Mouse (Mus musculus) lung, embryonic 15.5 days (tissue): ENCODE measurements around the gene Smyd3. TPM values are rescaled to one million over a fixed set of nuclear protein-coding genes. Genes with fewer than 3 reads are reported as not detected.

Experiments
- ATAC-seq: fragments of 200-750 bp; cut with Nextera tagmentation; 2 replicates; pipeline ENCODE4 v1.8.0; 2017; ENCODE audit warnings: moderate number of reproducible peaks, borderline replicate concordance; ENCODE audit not compliant: low FRiP score, low TSS enrichment; ENCODE audit errors: extremely low read depth
- H3K27ac ChIP-seq: fragments of 300-500 bp; sonication (generic); 2 replicates; pipeline ENCODE4 v1.5.1; 2015; ENCODE audit warnings: moderate library complexity, mild to moderate bottlenecking, inconsistent platforms
- H3K27me3 ChIP-seq: fragments of 300-500 bp; sonication (generic); 2 replicates; pipeline ENCODE4 v1.6.1; 2015; ENCODE audit warnings: inconsistent platforms
- H3K36me3 ChIP-seq: fragments of 300-500 bp; sonication (generic); 2 replicates; pipeline ENCODE4 v1.6.1; 2015; ENCODE audit warnings: inconsistent platforms
- H3K4me1 ChIP-seq: fragments of 300-500 bp; sonication (generic); 2 replicates; pipeline ENCODE4 v1.6.1; 2015; ENCODE audit warnings: inconsistent platforms
- H3K4me2 ChIP-seq: fragments of 300-500 bp; sonication (generic); 2 replicates; pipeline ENCODE4 v1.6.1; 2015; ENCODE audit warnings: inconsistent platforms, mild to moderate bottlenecking, moderate library complexity
- H3K4me3 ChIP-seq: fragments of 300-500 bp; sonication (generic); 2 replicates; pipeline ENCODE4 v1.5.1; 2015; ENCODE audit warnings: mild to moderate bottlenecking, inconsistent platforms
- H3K9ac ChIP-seq: fragments of 300-500 bp; sonication (generic); 2 replicates; pipeline ENCODE4 v1.6.1; 2015; ENCODE audit warnings: inconsistent platforms
- H3K9me3 ChIP-seq: fragments of 300-500 bp; sonication (generic); 2 replicates; pipeline ENCODE4 v1.6.1; 2016; ENCODE audit warnings: inconsistent platforms
- WGBS: fragments of 180-500 bp; shearing (Covaris S2); methylation state at CpG from one replicate; pipeline ENCODE4 v1.1.7; 2015; 5-methylcytosine and 5-hydroxymethylcytosine counted together
- polyA plus RNA-seq: library from polyadenylated mRNA; unstranded; fragments of >200 nt; fragmentation: Nextera tagmentation; extraction: Ambion mirVana; gene quantifications from 2 replicates; pipeline ENCODE4 v1.2.1, GENCODE M21; 2015

Smyd3 gene
- polyA plus RNA-seq, 1 experiment from 2014 or later, result 18.3 TPM

DNA sequence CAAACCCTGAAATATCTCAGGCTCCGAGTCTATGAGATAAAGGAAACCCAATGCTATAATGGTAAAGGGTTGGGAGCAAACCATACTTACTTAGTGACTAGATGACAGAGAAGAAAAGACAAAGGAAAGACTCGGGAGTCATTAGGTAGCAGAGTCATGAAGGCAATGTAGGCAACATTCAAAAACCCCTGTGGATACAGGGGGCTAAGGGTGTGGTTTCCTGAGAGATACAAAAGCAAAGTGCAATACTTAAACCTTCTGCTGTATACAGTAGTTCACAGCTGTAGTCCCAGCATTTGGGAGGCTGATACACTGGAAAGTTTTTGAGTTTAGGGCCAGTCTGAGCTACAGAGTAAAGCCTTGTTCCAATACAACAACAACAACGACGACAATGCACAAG is 244.9 kb downstream of the Smyd3 start:
- ATAC-seq, result no peak
- no peak overlapping the region for H3K9ac ChIP-seq
- no peak overlapping the region for H3K4me2 ChIP-seq
- H3K27ac ChIP-seq, result no peak overlapping the region
- WGBS, result 86% methylated on average over 4 of the region's 4 CpGs
- H3K27me3 ChIP-seq, result no peaks in the 10 kb centered on the region
- no peaks in the 10 kb centered on the region for H3K9me3 ChIP-seq
- H3K36me3 ChIP-seq, result no peaks in the 10 kb centered on the region
- no peak overlapping the region for H3K4me3 ChIP-seq
- H3K4me1 ChIP-seq, result no peaks in the 10 kb centered on the region

DNA sequence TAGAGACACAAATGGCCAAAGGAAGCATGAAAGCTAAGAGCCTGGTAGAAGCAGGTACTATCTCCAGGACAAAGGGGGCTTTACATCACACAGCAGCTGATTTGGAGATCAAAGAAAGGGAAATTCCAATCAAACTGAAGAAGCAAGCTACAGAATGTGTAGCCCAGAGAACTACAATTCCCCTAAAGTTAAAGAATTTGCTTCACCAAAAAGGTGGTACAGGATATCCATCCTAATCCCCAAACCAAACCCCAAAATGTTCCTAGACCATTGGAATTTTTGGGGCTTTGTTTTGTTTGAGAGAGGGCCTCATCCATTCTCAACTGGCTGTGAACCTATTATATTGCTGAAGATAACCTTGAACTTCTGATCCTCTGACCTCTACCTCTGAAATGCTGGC is 245.5 kb downstream of the Smyd3 start:
- Histone ChIP-seq H3K4me2 (no peak overlapping the region), H3K4me3 (no peak overlapping the region), H3K9ac (no peak overlapping the region), H3K9me3 (no peaks in the 10 kb centered on the region), H3K27me3 (no peaks in the 10 kb centered on the region), H3K4me1 (no peaks in the 10 kb centered on the region), H3K27ac (no peak overlapping the region), H3K36me3 (no peaks in the 10 kb centered on the region)
- no peak for ATAC-seq

DNA sequence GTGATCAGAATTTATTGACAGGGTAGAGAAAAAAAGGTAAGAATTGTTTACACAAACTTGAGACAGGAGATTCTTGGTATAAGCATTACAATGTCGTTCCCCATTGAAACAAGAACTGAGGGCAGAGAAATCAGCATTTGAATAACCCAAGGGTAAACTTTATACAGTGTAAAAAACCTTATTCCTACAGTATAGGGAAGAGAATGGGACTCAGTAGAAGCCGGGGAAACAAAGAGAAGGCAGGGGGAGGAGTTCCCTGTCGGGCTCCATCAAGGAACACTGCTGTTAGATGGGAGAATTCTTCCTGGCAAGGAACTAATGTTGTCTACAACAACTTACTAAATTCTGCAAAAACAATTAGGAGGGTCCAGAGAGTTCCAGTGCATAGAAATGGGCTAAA is 250.9 kb downstream of the Smyd3 start:
- Histone ChIP-seq H3K4me1 (no peaks in the 10 kb centered on the region), H3K9ac (no peak overlapping the region), H3K9me3 (no peaks in the 10 kb centered on the region), H3K27ac (no peak overlapping the region), H3K27me3 (no peaks in the 10 kb centered on the region), H3K4me3 (no peak overlapping the region), H3K4me2 (no peak overlapping the region), H3K36me3 (no peaks in the 10 kb centered on the region)
- whole genome bisulfite sequencing, result 64% methylated on average over 3 of the region's 3 CpGs
- no peak for ATAC-seq

DNA sequence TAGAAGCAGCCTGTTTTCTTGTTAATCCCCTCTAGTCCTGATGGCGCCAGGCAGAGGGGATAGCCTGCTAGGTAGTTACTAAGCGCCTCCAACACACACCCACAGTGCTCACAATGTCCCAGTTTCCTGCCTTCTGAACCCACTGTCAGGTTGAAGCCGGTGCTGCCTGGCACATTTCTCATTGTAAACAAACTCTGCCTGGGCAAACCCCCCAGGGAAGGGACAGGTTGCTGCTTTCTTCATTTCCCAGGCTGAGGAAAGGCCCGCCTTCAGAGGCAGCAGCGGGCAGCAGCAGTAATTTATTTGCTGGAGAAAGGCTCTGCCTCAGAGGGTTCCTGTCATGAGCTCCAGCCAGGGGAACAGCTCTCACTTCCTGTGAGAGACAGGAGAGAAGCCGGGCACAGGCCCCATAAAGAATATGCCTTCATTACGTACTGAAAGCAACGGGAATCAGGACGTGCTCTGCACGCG is 256.3 kb downstream of the Smyd3 start:
- 48% methylated on average over 11 of the region's 11 CpGs for WGBS
- ATAC-seq, result no peak

DNA sequence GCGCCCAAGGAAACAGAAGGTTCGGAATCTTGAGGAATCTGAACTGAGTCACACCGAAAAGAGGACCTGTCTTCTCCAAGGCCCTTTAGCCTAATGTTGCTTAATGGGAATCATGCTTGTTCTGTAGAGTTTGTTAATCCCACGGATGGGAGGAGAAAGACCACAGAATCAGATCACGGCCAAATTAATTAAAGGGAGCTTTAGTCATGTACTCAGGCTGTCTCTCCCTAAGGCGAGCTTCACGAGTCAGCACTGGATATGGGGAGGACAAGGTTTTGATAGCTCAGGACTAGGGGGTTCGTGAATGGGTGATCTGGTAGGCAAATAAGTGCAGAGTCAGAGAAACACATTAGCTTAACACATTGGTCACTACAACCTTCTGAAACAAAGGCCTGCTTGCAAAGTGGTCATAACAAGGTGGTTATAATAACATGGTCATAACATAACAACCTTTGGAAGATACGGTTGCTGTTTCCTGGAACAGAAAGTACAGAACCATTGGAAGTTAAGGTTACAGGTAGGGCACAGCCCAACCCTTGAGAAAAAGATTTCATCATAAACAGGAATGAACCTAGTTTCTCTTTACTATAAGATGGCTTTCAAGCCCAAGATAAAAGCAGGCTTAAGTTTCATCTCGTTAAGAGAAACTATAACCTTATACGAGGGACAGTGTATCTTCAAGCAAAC is 261.9 kb downstream of the Smyd3 start:
- H3K4me2 ChIP-seq, result no peak overlapping the region
- 88% methylated on average over 11 of the region's 11 CpGs for WGBS
- H3K9ac ChIP-seq, result no peak overlapping the region
- no peaks in the 10 kb centered on the region for H3K9me3 ChIP-seq
- no peaks in the 10 kb centered on the region for H3K27me3 ChIP-seq
- H3K4me1 ChIP-seq, result no peaks in the 10 kb centered on the region
- H3K27ac ChIP-seq, result no peak overlapping the region
- no peak overlapping the region for H3K4me3 ChIP-seq
- no peaks in the 10 kb centered on the region for H3K36me3 ChIP-seq
- ATAC-seq, result no peak

More for the DNA sequence above, 256.3 kb downstream of the Smyd3 start:
- Histone ChIP-seq H3K36me3 (no peaks in the 10 kb centered on the region), H3K27ac (no peak overlapping the region), H3K4me2 (no peak overlapping the region), H3K4me1 (no peaks in the 10 kb centered on the region), H3K9me3 (no peaks in the 10 kb centered on the region), H3K9ac (no peak overlapping the region), H3K27me3 (no peaks in the 10 kb centered on the region), H3K4me3 (no peak overlapping the region)

GRCm38 (mm10) chr1:179254531-179254930 is 263.3 kb downstream of the Smyd3 start:
- Histone ChIP-seq H3K4me3 (no peak overlapping the region), H3K4me2 (no peak overlapping the region), H3K27ac (no peak overlapping the region), H3K27me3 (no peaks in the 10 kb centered on the region), H3K4me1 (no peaks in the 10 kb centered on the region), H3K36me3 (no peaks in the 10 kb centered on the region), H3K9ac (no peak overlapping the region), H3K9me3 (no peaks in the 10 kb centered on the region)
- 79% methylated on average over 3 of the region's 3 CpGs for WGBS
- no peak for ATAC-seq

- Histone ChIP-seq H3K27ac (no peak overlapping the region), H3K9ac (no peak overlapping the region), H3K4me2 (no peak overlapping the region), H3K27me3 (no peaks in the 10 kb centered on the region), H3K9me3 (no peaks in the 10 kb centered on the region), H3K36me3 (no peaks in the 10 kb centered on the region), H3K4me1 (no peaks in the 10 kb centered on the region), H3K4me3 (no peak overlapping the region)
- WGBS, result 58% methylated on average over 4 of the region's 4 CpGs
- ATAC-seq, result no peak
Measured at GRCm38 (mm10) chr1:179252611-179253010, 265.2 kb downstream of the Smyd3 start.

DNA sequence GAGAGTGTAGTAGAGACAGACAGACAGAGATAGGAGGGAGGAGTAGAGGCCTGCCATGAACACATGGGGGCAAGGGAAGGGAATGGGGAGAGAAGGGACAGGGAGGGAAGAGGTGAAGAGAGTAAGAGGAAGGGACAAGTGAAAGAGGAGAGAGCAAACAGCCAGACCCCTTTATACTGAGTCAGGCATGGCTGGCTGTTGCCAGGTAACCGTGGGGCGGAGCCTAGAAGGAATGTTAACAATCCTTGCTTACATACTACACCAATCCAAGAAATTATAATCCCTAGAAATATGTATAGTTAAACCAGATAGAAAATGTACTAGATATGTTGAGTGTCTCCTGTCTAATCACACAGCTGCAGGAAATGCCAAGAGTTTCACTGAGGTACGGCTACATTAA is 267.5 kb downstream of the Smyd3 start:
- no peak for ATAC-seq
- Histone ChIP-seq H3K36me3 (no peaks in the 10 kb centered on the region), H3K9ac (no peak overlapping the region), H3K27me3 (no peaks in the 10 kb centered on the region), H3K4me2 (no peak overlapping the region), H3K27ac (no peak overlapping the region), H3K9me3 (no peaks in the 10 kb centered on the region), H3K4me1 (no peaks in the 10 kb centered on the region), H3K4me3 (no peak overlapping the region)
- 79% methylated on average over 3 of the region's 3 CpGs for WGBS

DNA sequence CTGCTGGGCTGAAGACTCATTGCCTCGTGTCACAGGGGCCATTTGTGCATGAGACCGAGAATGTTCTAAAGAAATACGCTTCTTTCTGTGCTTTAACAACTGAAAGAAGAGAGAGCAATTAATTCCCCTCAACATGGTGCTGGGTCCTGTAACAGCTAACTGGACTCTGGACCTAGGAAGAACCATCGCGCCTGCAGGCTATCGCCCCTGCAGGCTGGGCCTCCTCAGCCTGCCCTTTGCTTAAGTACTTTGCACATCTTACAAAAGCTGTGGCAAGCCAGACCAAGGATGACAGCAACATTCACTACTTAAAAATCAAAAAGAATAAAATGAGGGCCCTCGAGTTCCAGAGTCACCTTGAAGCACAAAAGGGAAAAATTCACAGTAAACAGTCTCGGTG is 274.3 kb downstream of the Smyd3 start:
- Histone ChIP-seq H3K9ac (no peak overlapping the region), H3K4me3 (no peak overlapping the region), H3K27ac (no peak overlapping the region), H3K27me3 (no peaks in the 10 kb centered on the region), H3K9me3 (no peaks in the 10 kb centered on the region), H3K4me1 (no peaks in the 10 kb centered on the region), H3K4me2 (no peak overlapping the region), H3K36me3 (no peaks in the 10 kb centered on the region)
- WGBS, result 83% methylated on average over 8 of the region's 8 CpGs
- no peak for ATAC-seq

DNA sequence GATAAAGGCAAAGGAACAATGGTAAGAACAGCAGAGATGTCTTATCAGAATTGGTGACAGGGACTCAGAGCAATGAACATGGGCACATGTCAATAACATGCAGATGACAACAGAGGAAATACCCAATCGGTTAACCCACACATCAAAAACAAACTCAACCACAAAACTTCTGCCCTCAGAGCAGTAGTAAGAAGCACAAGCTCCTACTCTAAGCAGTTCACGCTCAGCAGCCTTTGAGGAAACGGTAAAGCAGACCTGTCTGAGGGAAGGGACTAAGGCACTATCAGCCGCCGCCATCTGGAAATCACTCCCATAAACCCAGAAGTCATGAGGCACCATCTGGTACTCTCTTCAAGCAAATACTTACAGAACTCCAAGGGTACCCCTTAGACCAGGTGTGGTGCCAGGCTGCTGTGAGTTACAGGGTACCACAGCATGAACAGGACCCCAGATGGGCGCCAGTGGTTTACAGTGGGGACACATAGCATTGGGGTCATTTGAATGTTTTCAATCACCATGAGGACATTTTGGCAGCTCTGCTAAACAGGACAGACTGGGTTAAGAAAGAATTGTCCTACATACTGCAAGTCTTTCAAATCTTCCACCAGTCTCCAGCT is 277.1 kb downstream of the Smyd3 start:
- Histone ChIP-seq H3K4me3 (no peak overlapping the region), H3K9me3 (no peaks in the 10 kb centered on the region), H3K4me2 (no peak overlapping the region), H3K4me1 (peaks cover 6% of the 10 kb centered on the region; the same call in 1 of the 2 replicates), H3K36me3 (no peaks in the 10 kb centered on the region), H3K9ac (no peak overlapping the region), H3K27ac (no peak overlapping the region), H3K27me3 (no peaks in the 10 kb centered on the region)
- WGBS, result 80% methylated on average over 6 of the region's 6 CpGs
- no peak for ATAC-seq

- H3K4me2 ChIP-seq, result no peak overlapping the region
- H3K27ac ChIP-seq, result no peak overlapping the region
- H3K4me1 ChIP-seq, result peaks cover 6% of the 10 kb centered on the region; the same call in 1 of the 2 replicates
- no peak for ATAC-seq
- H3K27me3 ChIP-seq, result no peaks in the 10 kb centered on the region
- no peaks in the 10 kb centered on the region for H3K9me3 ChIP-seq
- H3K4me3 ChIP-seq, result no peak overlapping the region
- H3K36me3 ChIP-seq, result no peaks in the 10 kb centered on the region
- WGBS, result 63% methylated on average over 2 of the region's 2 CpGs
- no peak overlapping the region for H3K9ac ChIP-seq
Measured at GRCm38 (mm10) chr1:179238639-179239038, 279.2 kb downstream of the Smyd3 start.

GRCm38 (mm10) chr1:179237989-179238388 is 279.9 kb downstream of the Smyd3 start:
- Histone ChIP-seq H3K4me1 (peaks cover 6% of the 10 kb centered on the region; the same call in 1 of the 2 replicates), H3K4me3 (no peak overlapping the region), H3K27me3 (no peaks in the 10 kb centered on the region), H3K9me3 (no peaks in the 10 kb centered on the region), H3K36me3 (no peaks in the 10 kb centered on the region), H3K27ac (no peak overlapping the region), H3K9ac (no peak overlapping the region), H3K4me2 (no peak overlapping the region)
- no peak for ATAC-seq
- whole genome bisulfite sequencing, result 48% methylated on average over 7 of the region's 7 CpGs
